ENCODE assay signal across 11 mouse cellular contexts in the genomic region with DNA sequence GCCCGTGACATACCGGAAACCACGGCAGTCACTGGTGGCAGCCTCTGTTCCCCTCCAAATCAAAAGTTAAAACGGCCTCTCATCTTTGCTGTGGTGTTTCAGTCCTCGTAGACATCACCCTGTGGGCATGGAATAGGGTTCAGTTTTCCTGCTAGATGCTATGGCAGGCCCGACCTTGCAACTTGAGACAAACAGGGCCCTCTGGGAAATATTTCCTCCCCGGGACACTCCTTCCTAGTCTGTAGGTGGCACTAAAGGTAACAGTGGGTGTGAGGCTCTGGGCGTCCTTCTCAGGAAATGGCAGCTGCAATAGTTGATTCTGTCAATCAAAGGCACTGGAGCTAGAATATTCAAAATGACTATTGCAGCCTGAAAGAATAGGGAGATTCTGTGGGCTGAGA.
DNase-seq lines count a peak whose midpoint lies in the region; ATAC-seq and TF ChIP-seq lines count a peak whose summit lies in the region.
"Had no signal": no experiment of that assay in that cellular context is flagged by ENCODE, and none has a peak within 500 bp of the region (broad histone marks: within the 10 kb centered on the region; RNA-seq: fewer than 3 reads in every experiment).

No protein-coding gene starts in this region.

- no peaks in the 10 kb centered on the region for H3K9me3 ChIP-seq in embryonic facial prominence, embryonic 11.5 days (replicated peaks; ENCODE audit: control insufficient read depth, low read length)
- no peaks in the 10 kb centered on the region for H3K9me3 ChIP-seq in embryonic facial prominence, embryonic 10.5 days
- H3K9me3 ChIP-seq in MEL (replicated peaks; ENCODE audit: insufficient read depth, low read length): no peaks in the 10 kb centered on the region
- H3K9me3 ChIP-seq in liver, embryonic 15.5 days (replicated peaks): no peaks in the 10 kb centered on the region
- H3K9me3 ChIP-seq in kidney, embryonic 14.5 days (ENCODE audit: control insufficient read depth, low read length): no peaks in the 10 kb centered on the region
- H3K9me3 ChIP-seq: limb, embryonic 12.5 days had no signal

- peak; percentile 15 for DNase-seq in embryonic facial prominence, embryonic 11.5 days (ENCODE audit: low spot score)
- no peak for DNase-seq in embryonic facial prominence, embryonic 10.5 days (ENCODE audit: low spot score)
- peak; percentile 90 for DNase-seq in MEL (ENCODE audit: low read depth, low spot score)
- peak; percentile 31 to 45 for DNase-seq in spleen, postnatal 14 days (ENCODE audit: low spot score in 2 of 2)
- DNase-seq in embryo, embryonic 11 days: no peak
- no peak for DNase-seq in frontal cortex, postnatal 25 days (ENCODE audit: low spot score in 2 of 2)
- DNase-seq: cerebellum, adult 2 months had no signal

- TF ChIP-seq POLR2A in MEL (IDR thresholded peaks at IDR 0.05; ENCODE audit: control insufficient read depth in 1 of 2, insufficient read depth in 1 of 2, low read depth in 1 of 2, low read length in 2 of 2, poor library complexity in 1 of 2): no peak; a peak in 1 of 4 replicates

- no peak overlapping the region for H3K9ac ChIP-seq in embryonic facial prominence, embryonic 11.5 days (replicated peaks; ENCODE audit: low read length)
- peak overlapping the region; percentile 59 for H3K9ac ChIP-seq in MEL (ENCODE audit: control insufficient read depth, low read depth, low read length, poor library complexity, severe bottlenecking)
- H3K9ac ChIP-seq in liver, embryonic 15.5 days: peak overlapping the region; percentile 53
- H3K9ac ChIP-seq in kidney, embryonic 14.5 days (ENCODE audit: low read depth, low read length): no peak overlapping the region
- H3K9ac ChIP-seq: limb, embryonic 12.5 days had no signal

- H3K27me3 ChIP-seq in embryonic facial prominence, embryonic 11.5 days (ENCODE audit: control insufficient read depth, insufficient read depth, low read length): no peaks in the 10 kb centered on the region
- H3K27me3 ChIP-seq in embryonic facial prominence, embryonic 10.5 days (replicated peaks; ENCODE audit: low read depth, poor library complexity, severe bottlenecking): no peaks in the 10 kb centered on the region
- no peaks in the 10 kb centered on the region for H3K27me3 ChIP-seq in MEL (ENCODE audit: control insufficient read depth in 1 of 2, insufficient read depth in 2 of 2, low read length in 2 of 2)
- no peaks in the 10 kb centered on the region for H3K27me3 ChIP-seq in liver, embryonic 15.5 days
- H3K27me3 ChIP-seq in kidney, embryonic 14.5 days (ENCODE audit: control insufficient read depth, insufficient read depth, low read length): no peaks in the 10 kb centered on the region
- H3K27me3 ChIP-seq: limb, embryonic 12.5 days had no signal

- H3K4me3 ChIP-seq in embryonic facial prominence, embryonic 11.5 days (ENCODE audit: low read depth, low read length): no peak overlapping the region
- no peak overlapping the region for H3K4me3 ChIP-seq in embryonic facial prominence, embryonic 10.5 days
- H3K4me3 ChIP-seq in MEL (ENCODE audit: control insufficient read depth in 1 of 2, insufficient read depth in 1 of 2, low read depth in 2 of 2, low read length in 2 of 2): peak overlapping the region; percentile 53 to 73
- peak overlapping the region; percentile 59 for H3K4me3 ChIP-seq in liver, embryonic 15.5 days (replicated peaks)
- no peak overlapping the region for H3K4me3 ChIP-seq in kidney, embryonic 14.5 days (ENCODE audit: low read length)
- H3K4me3 ChIP-seq: heart, adult 2 months; limb, embryonic 12.5 days had no signal

- peak; percentile 15 to 58 (median 37); a peak in 5 of 6 replicates for TF ChIP-seq CTCF in MEL (IDR thresholded peaks at IDR 0.05 in 2 of 3, conservative IDR thresholded peaks at IDR 0.05 in 1 of 3; ENCODE audit: control insufficient read depth in 1 of 3, insufficient read depth in 1 of 3, low read depth in 2 of 3, low read length in 3 of 3, poor library complexity in 1 of 3, severe bottlenecking in 1 of 3)

- H3K79me2 ChIP-seq in MEL (ENCODE audit: control insufficient read depth, insufficient read depth, low read length, poor library complexity): peaks cover 18% of the 10 kb centered on the region

- WGBS in embryonic facial prominence, embryonic 11.5 days: 60% methylated on average over 8 of the region's 8 CpGs
- WGBS in embryonic facial prominence, embryonic 10.5 days: 65% methylated on average over 8 of the region's 8 CpGs
- 10% methylated on average over 8 of the region's 8 CpGs for WGBS in liver, embryonic 15.5 days (ENCODE audit: insufficient replicate concordance)
- WGBS in kidney, embryonic 14.5 days: 59% methylated on average over 8 of the region's 8 CpGs

- ATAC-seq in embryonic facial prominence, embryonic 11.5 days (replicated peaks; ENCODE audit: insufficient number of reproducible peaks, low FRiP score, low TSS enrichment, low read depth): no peak
- ATAC-seq in liver, embryonic 15.5 days (ENCODE audit: insufficient read depth): peak; percentile 66
- no peak for ATAC-seq in kidney, embryonic 14.5 days (ENCODE audit: low FRiP score, low TSS enrichment)

- no peaks in the 10 kb centered on the region for H3K4me1 ChIP-seq in embryonic facial prominence, embryonic 11.5 days (ENCODE audit: control insufficient read depth, insufficient read depth, low read length)
- 0 out of 2 replicates have a peak, but pooled peaks cover 13% of the 10 kb centered on the region for H3K4me1 ChIP-seq in embryonic facial prominence, embryonic 10.5 days
- peaks cover 13 to 19% of the 10 kb centered on the region in 2 experiments for H3K4me1 ChIP-seq in MEL (ENCODE audit: control insufficient read depth in 1 of 2, insufficient read depth in 2 of 2, low read length in 2 of 2)
- peaks cover 55% of the 10 kb centered on the region for H3K4me1 ChIP-seq in liver, embryonic 15.5 days (replicated peaks)
- no peaks in the 10 kb centered on the region for H3K4me1 ChIP-seq in kidney, embryonic 14.5 days (ENCODE audit: control insufficient read depth, insufficient read depth, low read length)
- H3K4me1 ChIP-seq: limb, embryonic 12.5 days had no signal

- peak in 1 of 2 experiments; percentile 55; a peak in 2 of 4 replicates for TF ChIP-seq EP300 in MEL (IDR thresholded peaks at IDR 0.05; ENCODE audit: low read depth in 1 of 2, low read length in 2 of 2)

- H3K4me2 ChIP-seq in embryonic facial prominence, embryonic 11.5 days (ENCODE audit: low read depth, low read length): no peak overlapping the region
- H3K4me2 ChIP-seq in liver, embryonic 15.5 days: peak overlapping the region; percentile 72
- H3K4me2 ChIP-seq in kidney, embryonic 14.5 days (replicated peaks; ENCODE audit: low read depth, low read length): no peak overlapping the region
- H3K4me2 ChIP-seq: limb, embryonic 12.5 days had no signal

- no peaks in the 10 kb centered on the region for H3K36me3 ChIP-seq in embryonic facial prominence, embryonic 11.5 days (replicated peaks; ENCODE audit: control insufficient read depth, insufficient read depth, low read depth, low read length)
- H3K36me3 ChIP-seq in embryonic facial prominence, embryonic 10.5 days (replicated peaks): no peaks in the 10 kb centered on the region
- peaks cover 2 to 12% of the 10 kb centered on the region in 2 experiments; a peak in 2 of 4 replicates for H3K36me3 ChIP-seq in MEL (ENCODE audit: control insufficient read depth in 1 of 2, insufficient read depth in 2 of 2, low read length in 2 of 2)
- 0 out of 2 replicates have a peak, but pooled peaks cover 11% of the 10 kb centered on the region for H3K36me3 ChIP-seq in liver, embryonic 15.5 days (replicated peaks)
- H3K36me3 ChIP-seq in kidney, embryonic 14.5 days (ENCODE audit: control insufficient read depth, insufficient read depth, low read length): no peaks in the 10 kb centered on the region
- H3K36me3 ChIP-seq: limb, embryonic 12.5 days had no signal

- TF ChIP-seq RAD21 in MEL (IDR thresholded peaks at IDR 0.05; ENCODE audit: low read depth, low read length): peak; percentile 34

- no peak overlapping the region for H3K27ac ChIP-seq in embryonic facial prominence, embryonic 11.5 days (replicated peaks; ENCODE audit: low read depth, low read length)
- no peak overlapping the region for H3K27ac ChIP-seq in embryonic facial prominence, embryonic 10.5 days (replicated peaks)
- peak overlapping the region; percentile 82 for H3K27ac ChIP-seq in MEL (ENCODE audit: control insufficient read depth, low read depth, low read length)
- peak overlapping the region; percentile 80 for H3K27ac ChIP-seq in liver, embryonic 15.5 days (replicated peaks)
- H3K27ac ChIP-seq in kidney, embryonic 14.5 days (ENCODE audit: low read depth, low read length): no peak overlapping the region
- H3K27ac ChIP-seq: heart, adult 2 months; limb, embryonic 12.5 days had no signal

TF ChIP-seq in MEL, 35 proteins besides CTCF, POLR2A, EP300 and RAD21 (continues in another document):
- no peak; the same call in 1 of the 2 replicates for TF ChIP-seq POLR2AphosphoS2 (IDR thresholded peaks at IDR 0.05; ENCODE audit: low read length)
- peak; percentile 35; the same call in 1 of the 2 replicates for TF ChIP-seq ETS1 (IDR thresholded peaks at IDR 0.05; ENCODE audit: low read depth, low read length)
- TF ChIP-seq MXI1 (IDR thresholded peaks at IDR 0.05; ENCODE audit: low read depth, low read length): no peak; the same call in 1 of the 2 replicates
- TF ChIP-seq SIN3A (IDR thresholded peaks at IDR 0.05; ENCODE audit: low read length): peak; percentile 74; the same call in 1 of the 2 replicates
- peak; percentile 73; the same call in 1 of the 2 replicates for TF ChIP-seq ZMIZ1 (IDR thresholded peaks at IDR 0.05; ENCODE audit: low read depth, low read length)
- TF ChIP-seq GABPA (IDR thresholded peaks at IDR 0.05; ENCODE audit: low read depth, low read length): 0 out of 2 replicates have a peak, but pooled peaks have one; percentile 50
- peak; percentile 66 for TF ChIP-seq RCOR1 (IDR thresholded peaks at IDR 0.05; ENCODE audit: low read depth, low read length)
- peak; percentile 75 for TF ChIP-seq MAX (IDR thresholded peaks at IDR 0.05; ENCODE audit: low read length)
- 0 out of 2 replicates have a peak, but pooled peaks have one; percentile 52 for TF ChIP-seq BHLHE40 (IDR thresholded peaks at IDR 0.05; ENCODE audit: borderline replicate concordance, low read depth, low read length)
- TF ChIP-seq KAT2A (conservative IDR thresholded peaks at IDR 0.05; ENCODE audit: low read depth, low read length): peak; percentile 52
- peak; percentile 22; the same call in 1 of the 2 replicates for TF ChIP-seq MYC (IDR thresholded peaks at IDR 0.05; ENCODE audit: low read depth, low read length)
- no peak for TF ChIP-seq CHD2 (IDR thresholded peaks at IDR 0.05; ENCODE audit: low read length)
- no peak for TF ChIP-seq TAL1 (IDR thresholded peaks at IDR 0.05; ENCODE audit: low read length)
- peak; percentile 74 for TF ChIP-seq MAZ (IDR thresholded peaks at IDR 0.05; ENCODE audit: low read depth, low read length)
- peak; percentile 69 for TF ChIP-seq HCFC1 (IDR thresholded peaks at IDR 0.05; ENCODE audit: low read depth, low read length)
- no peak for TF ChIP-seq E2F4 (IDR thresholded peaks at IDR 0.05; ENCODE audit: borderline replicate concordance, low read depth, low read length)
- TF ChIP-seq ZC3H11A (IDR thresholded peaks at IDR 0.05; ENCODE audit: low read depth, low read length): 0 out of 2 replicates have a peak, but pooled peaks have one; percentile 11

Comparison
In these comparisons a context has a peak if more than half of its experiments do, and no peak if none do; other contexts are left out.
1. DNase-seq: peak in embryonic facial prominence, embryonic 11.5 days (single experiment), MEL (single experiment) and spleen, postnatal 14 days (2 of 2); none in embryonic facial prominence, embryonic 10.5 days (single experiment), embryo, embryonic 11 days (single experiment) and frontal cortex, postnatal 25 days (0 of 2).
2. H3K27ac ChIP-seq: peak in MEL (single experiment) and liver, embryonic 15.5 days (single experiment); none in embryonic facial prominence, embryonic 11.5 days (single experiment), embryonic facial prominence, embryonic 10.5 days (single experiment) and kidney, embryonic 14.5 days (single experiment).
3. H3K4me3 ChIP-seq: peak in MEL (2 of 2) and liver, embryonic 15.5 days (single experiment); none in embryonic facial prominence, embryonic 11.5 days (single experiment), embryonic facial prominence, embryonic 10.5 days (single experiment) and kidney, embryonic 14.5 days (single experiment).
4. H3K9ac ChIP-seq: peak in MEL (single experiment) and liver, embryonic 15.5 days (single experiment); none in embryonic facial prominence, embryonic 11.5 days (single experiment) and kidney, embryonic 14.5 days (single experiment).